Mouse (Mus musculus) hindlimb bud, embryonic 11.5 days (tissue): ENCODE results near the gene Irgm2.
"Not testable (repeated sequence)": the region's sequence is repeated elsewhere in the genome, so short reads cannot be mapped to it uniquely, and the experiment has no call there.

Source experiments
- DNase-seq: peaks from one replicate; pipeline ENCODE4 v3.0.0-alpha.2; 2012; ENCODE audit warnings: low read depth, low spot score; ENCODE audit errors: extremely low spot score

Irgm2 gene

DNA sequence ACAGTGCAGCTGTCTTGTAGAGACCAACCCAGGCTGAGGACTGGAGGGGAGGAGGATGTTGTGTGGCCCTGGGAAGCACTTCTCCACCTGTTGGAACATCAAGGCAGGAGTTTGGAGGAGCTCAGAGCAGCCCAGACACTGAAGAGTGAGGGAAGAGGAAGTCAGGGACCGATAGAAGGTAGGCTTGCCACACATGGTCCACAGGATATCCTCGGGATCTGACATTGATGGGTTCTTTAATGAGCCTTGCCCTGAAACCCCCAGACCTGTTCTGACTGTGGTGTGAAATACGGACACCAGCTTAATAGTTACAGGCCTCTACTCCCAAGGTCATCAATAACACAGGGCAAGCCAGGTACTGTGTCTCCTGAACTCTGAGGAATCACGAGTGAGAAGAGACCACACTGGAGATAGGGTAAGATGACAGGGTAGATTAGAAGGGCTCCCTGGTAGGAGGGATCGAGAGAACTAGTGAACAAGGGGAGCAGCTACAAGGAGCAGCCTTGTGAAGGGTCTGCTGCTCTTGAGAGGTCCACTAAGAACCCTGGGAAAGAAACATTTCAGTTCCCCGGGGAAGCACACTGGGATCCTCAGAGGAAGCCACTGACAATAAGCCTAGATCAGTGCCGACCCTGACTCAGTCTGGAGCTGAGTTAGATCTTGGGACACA lies 14.4 kb downstream of the Irgm2 start:
- no peak for DNase-seq

DNA sequence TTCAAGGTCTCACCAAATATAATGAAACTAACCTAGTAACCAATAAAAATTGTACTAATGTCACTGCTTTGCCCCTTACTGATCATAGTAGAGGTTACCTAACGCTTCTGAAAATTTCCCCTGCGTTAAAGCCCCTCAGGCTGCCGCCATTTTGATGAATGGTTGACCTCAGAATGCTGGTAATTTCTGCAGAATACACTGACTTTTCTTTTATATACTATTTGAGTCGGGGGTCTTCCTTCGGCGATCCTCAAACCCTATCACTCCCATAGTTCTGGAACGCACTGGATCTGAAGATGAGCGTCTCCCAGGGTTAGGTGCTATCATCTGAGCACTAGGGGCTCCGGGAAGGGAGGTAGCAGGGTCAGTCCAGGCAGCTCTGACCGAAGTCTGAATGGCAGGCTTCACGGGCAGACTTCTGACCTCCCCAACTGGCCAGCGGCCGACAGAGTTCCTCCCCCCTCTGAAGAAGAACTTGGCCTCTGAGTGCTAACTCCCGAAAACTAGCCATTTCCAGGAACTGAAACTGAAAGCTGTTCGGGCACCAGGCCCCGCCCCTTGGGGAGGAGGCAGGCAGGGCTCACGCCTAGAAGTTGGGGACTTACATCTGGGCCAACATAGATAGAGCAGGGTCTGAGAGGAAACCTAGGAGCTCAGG lies 15.1 kb downstream of the Irgm2 start:
- DNase-seq: no peak

DNA sequence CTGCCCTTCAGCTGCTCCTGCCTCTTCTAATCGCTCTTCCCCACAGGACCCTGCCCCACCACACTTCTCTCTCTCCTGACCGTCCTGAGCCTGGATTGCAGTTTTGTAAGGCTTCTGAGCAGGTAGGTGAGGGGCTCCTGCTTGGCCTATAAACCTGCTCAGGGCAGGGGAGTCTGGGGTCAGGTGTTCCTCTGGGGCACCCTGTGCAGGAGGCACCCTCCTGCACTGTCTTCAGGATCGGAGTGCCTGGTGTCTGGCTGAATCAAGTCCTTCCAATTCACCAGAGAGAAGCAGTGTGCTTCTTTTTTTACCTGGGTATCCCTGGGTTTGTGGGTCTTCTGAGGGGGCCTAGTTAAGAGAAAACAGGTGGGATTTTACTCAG lies 15.6 kb downstream of the Irgm2 start:
- not testable (repeated sequence) for DNase-seq

DNA sequence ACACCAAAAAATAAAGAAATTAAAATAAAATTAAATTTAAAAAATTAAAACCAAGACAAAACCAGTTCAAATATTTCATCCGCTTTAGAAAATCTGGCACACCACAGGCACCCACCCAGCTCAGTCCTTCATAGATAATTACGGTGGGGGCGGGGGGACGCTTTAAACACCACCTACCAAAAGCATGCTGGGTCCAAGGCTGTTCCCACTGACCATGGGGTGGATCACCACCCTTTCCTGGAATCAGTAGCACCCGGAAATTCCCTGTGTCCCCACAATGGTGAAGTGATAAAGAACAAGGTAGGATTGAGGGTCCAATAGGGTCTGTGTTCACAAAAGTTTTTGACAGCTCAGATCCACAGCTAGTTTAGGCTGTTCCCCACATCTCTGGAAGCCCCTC lies 16.4 kb downstream of the Irgm2 start:
- no peak for DNase-seq

DNA sequence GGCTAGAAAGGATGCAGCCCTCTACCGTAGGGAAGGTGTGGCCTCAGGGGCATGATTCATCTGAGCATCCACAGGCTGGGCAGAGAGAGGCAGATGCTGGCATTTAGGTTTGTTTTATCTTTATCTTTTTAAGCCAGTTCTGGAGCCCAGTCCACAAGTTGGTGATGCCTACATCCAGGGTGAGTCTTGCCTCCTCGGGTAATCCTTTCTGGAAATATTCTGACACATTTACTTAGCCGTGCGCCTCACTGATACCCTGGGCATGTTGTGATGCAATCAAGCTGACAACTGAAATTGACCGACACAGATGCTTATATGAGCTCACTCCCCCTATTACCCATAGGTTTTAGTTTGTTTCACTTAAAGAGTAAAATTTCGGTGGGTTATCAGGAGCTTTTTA lies 17.4 kb downstream of the Irgm2 start:
- no peak for DNase-seq

DNA sequence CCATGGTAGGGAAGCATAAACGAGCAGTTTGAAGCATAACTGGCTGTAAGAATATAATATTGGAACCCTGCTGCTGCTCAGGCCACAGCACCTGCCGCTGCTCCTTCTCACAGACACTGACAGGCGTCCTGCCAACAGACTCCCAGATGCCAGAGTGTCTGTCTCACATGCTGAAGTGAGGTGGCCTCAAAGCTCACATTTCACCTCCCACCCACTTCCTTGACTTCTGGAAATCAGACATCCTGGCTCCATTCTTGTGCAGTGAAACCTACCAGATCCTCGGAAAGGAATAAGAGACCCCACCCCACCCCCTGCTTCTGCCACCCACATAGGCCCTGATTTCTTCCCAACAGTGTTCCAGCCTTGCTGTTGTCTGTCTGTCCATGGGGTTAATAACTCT lies 24.3 kb downstream of the Irgm2 start:
- DNase-seq: no peak

DNA sequence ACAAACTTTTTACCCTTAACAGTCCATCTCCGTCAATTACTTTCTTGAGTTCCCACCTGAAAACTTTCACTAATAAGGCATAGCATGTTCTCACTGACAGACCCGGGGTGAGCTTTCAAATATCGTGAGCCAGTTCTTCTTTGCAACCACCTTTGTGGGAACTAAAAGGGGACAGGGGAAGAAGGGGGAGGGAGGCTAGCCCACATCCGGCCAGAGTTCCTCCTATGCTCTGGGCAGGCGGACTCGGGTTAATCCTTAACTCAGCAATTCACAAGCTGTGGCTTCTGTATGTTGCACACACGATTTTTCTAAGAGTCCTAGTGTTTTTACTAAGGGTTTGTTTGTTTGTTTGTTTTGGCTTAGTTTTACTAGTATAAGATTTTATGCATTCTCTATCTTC lies 24.9 kb downstream of the Irgm2 start:
- no peak for DNase-seq

DNA sequence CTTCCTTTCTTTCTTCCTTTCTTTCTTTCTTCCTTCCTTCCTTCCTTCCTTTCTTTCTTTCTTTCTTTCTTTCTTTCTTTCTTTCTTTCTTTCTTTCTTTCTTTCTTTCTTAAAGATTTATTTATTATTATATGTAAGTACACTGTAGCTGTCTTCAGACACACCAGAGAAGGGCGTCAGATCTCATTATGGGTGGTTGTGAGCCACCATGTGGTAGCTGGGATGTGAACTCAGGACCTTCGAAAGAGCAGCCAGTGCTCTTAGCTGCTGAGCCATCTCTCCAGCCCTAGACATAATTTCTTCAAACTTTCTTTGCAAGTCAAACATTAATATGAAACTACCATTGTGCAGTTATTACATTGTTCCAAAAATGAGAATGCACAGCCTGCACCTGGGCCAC lies 25.5 kb downstream of the Irgm2 start:
- not testable (repeated sequence) for DNase-seq

DNA sequence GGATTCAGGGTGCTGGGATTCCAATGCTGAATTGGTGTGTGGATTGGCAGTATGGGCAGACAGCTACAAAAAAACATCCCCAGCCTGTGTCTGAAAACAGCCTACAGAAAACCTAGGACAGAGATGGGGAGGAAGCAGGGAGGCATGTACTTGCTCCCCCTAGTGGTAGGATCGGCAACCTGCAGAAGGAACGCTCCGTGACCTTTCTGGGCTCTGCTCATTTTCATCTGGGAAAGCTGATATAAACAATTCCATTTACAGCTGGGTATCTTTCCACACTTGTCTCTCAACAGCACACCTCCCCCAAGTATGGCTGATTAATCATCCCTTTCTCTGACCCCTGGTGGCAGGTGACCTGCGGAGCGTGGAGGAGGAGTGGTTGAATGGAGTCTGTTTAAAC lies 26.2 kb downstream of the Irgm2 start:
- DNase-seq: peak; percentile 72

DNA sequence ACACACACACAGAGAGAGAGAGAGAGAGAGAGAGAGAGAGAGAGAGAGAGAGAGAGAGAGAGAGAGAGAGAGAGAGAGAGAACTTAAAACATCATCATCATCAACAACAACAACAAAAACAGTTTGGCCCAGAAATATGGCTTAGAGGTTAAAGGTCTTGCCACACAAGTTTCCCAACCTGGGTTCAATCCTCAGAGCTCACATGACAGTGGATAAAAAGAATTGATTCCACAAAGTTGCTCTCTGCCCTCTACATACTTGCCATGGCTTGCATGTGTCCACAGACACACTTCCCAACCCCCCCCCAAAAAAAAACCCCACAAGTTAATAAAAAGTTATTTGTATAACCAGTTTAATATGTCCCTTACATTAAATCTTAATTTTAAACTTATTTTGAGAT lies 27.0 kb downstream of the Irgm2 start:
- no peak for DNase-seq

DNA sequence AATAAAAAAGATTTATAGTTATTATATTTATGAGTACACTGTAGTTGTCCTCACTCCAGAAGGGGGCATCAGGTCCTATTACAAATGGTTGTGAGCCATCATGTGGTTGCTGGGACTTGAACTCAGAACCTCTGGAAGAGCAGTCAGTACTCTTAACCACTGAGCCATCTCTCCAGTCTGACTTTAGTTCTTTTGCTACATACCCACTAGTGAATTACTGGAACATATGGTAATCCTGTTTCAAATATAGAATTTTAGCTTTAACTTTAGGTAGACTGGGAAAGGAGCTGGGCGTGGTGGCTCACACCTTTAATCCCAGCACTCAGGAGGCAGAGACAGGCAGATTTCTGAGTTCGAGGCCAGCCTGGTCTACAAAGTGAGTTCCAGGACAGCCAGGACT lies 28.6 kb downstream of the Irgm2 start:
- DNase-seq: not testable (repeated sequence)

DNA sequence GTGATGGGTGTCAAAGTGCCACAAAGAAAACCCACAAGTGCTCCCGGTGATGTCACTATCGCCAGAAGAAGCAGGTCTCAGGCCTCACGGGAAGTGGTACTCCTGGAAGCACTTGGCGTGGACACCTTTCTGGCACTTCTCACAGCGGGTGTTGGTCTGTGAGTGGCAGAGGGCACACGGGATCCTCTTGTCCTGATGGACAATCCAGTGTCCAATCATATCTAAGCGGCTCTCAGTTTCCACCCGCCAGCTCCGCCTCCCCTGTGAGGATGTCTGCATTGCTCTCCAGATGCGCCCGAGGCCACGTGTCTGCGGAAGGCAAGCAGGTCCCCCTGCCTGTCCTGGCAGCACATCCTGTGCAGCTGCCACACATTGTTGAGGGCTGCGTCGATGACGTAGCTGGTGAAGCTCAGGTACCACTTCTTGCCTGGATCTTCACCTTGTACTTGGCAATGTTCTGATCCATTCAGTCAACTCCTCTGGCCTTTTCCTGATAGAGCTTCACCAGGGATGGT lies 31.0 kb downstream of the Irgm2 start:
- no peak for DNase-seq

DNA sequence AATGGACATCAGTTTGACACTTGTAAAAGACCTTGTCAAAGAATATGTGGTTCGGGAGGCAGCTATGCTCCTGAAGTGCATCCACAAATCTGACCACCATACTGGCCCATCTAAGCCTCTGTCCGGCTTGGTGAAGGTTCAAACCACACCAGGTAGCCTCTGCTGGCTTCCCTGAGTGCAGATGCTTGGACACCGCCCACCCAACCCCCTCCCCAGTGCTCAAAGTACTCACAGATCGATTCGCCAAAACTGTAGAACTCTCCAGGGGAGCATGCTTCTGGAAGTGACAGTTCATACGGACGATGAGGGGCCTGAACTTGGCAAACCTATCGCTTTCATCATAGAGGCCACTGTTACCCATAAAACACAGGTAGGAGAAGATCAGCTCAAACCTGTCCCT lies 31.7 kb downstream of the Irgm2 start:
- no peak for DNase-seq

DNA sequence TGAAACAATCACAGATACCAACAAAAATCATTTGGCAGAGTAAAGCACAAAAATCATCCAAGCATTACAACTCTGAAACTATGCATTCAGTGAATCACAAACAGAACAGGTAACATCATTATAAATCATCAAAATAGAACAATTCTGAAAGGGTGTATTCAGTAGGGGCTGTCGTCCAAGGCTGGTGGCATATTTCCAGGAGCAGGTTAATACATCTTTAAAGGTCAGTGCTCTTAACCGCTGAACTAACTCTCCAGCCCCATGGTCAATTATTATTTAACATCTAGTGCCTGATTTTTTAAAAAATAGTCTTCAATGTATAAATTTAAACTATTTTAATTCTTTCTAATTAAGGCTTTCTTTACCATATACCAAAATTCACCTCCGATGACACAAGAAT lies 35.1 kb downstream of the Irgm2 start:
- not testable (repeated sequence) for DNase-seq

DNA sequence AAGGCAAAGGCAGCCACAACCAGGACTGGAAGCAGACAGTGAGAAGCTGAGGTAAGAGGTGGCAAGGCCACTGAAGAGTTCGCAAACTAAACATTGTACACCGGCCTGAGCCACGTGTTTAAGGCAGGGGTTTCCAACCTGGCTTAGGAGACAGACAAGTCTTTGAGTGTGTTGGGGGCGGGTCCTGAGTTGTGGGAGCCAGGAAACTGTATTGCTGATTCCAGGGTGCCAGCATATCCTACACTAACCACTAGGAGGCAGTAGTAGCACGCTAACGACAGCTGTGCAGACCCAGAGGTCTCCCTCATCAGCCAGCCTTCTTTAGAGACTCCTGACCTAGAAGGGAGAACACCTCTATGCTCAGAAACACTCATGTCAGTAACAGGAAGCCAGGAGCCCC lies 35.7 kb downstream of the Irgm2 start:
- no peak for DNase-seq

DNA sequence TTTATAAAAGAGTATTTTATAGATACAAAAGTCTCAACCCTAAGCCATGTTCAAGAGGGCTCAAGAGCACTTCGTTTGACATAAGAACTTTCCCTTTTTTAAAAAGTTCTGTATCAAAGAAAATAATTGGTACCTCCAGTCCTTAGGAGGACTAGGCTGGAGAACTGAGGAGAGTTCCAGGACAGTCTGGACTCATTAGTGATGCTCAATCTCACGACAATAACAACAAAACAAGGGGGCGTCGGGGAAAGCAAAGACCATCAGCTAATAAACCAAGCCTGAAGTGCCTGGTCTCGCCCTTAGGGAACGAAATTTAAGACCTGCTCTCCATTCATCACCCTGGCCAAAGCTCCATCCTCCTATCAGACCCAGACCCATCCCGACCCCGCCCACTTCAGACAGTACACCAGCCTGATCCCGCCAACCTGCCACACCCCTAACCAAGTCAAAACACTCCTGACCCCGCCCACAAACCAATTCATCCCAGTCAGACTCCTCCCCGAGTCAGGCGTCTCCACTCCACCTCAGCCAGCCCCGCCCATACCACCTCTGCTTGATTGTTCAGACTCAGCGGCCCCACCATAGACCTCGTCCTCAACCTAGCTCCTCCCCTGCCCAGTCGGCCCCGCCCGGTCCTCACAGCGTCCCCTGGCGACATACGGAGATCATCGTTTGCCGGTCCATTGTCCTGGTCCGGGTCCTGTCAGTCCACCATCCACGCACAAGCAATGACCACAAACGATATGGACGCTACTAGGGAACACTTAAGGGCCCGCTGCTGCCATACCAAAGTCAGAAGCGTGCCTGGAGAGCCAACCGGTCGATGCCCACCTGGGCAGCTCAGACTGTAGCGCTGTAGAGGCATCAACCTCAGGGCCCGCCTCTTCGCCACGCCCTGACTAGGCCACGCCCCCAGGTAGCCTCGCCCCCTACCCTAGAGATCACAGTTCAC lies 39.7 kb downstream of the Irgm2 start:
- DNase-seq: no peak

DNA sequence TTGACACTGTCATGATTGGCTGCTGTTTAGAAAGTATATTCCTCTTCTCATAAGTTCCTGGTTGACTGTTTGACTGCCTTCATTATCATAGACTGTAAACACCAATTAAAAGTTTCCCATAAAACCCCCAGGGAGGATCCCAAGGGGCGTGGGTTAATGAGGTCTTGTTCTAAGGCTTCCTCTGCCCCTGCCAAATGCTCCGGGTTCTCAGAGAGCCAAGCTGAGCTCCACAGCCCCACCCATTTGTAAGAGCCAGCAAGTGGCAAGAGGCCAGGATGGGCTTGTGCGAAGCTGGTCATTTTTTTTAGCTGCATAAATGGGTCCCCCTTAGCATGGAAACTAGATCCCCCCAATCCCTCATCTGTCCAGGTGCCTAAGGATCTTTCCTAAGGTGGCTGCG lies 47.9 kb downstream of the Irgm2 start:
- DNase-seq: no peak

DNA sequence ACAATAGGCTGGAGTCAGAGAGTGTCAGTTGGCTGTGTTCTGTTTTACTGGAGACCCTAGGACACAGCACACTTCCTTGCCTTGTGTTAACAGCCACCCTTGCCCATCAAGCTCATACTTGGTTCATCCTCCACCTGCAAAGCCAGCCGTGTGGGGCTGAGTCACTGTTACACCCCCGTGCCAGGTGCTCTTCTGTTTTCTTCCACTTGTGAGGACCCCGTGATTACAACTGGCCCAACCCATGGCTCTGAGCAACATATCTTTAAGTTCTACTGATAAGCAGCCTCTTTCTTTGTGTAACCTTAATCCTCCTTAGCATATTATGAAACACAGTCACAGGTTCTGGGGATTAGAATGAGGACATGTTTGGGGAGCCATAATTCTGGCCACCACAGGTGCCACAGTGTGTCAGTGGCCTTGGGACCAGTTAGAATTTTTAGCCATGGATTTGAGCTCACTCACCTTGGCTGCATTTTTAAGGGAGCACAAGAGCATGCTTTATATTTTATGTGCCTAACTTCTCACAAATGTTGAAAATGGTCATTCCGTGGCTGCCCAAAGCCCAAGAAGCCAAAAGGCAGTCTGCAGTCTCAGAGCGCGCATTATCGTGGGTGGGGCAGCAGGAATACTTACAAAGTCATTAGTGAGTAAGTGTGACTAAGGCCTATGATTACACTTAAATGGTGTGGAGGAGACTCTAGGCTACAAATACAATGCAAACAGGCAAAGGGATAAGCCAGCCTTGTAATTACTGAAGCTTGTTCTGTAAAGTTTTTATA lies 50.0 kb downstream of the Irgm2 start:
- no peak for DNase-seq

DNA sequence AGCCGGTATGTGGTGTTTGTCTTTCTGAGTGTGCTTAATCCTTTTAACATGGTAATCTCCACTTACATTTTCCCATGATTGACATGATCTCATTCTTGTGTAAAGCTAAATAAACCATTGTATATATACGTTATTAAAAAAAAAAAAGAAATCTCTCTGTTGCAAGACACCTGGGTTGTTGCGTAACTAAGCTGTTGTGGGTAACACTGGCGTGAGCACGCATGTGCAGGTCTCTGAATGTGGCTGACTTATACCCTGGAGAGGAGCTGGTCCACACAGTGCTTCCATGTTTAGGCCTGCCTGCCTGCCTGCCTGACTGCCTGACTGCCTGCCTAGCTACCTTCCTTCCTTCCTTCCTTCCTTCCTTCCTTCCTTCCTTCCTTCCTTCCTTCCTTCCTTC lies 51.1 kb downstream of the Irgm2 start:
- no peak for DNase-seq

DNA sequence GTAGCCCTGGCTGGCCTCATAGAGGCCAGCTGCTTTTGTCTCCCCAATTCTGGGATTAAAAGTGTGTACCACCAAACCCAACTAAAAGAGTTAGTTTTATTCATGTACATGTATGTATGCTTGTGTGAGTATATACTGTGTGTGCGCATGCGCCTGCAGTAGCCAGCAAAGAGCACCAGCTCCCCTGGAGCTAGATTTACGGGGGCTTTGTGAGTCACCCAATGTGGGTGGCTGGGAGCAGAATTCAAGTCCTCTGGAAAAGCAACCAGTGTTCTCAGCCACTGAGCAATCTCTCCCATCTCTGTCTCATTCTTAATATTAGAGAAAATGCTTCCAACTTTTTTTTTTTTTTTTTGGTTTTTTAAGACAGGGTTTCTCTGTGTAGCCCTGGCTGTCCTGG lies 55.0 kb downstream of the Irgm2 start:
- no peak for DNase-seq

DNA sequence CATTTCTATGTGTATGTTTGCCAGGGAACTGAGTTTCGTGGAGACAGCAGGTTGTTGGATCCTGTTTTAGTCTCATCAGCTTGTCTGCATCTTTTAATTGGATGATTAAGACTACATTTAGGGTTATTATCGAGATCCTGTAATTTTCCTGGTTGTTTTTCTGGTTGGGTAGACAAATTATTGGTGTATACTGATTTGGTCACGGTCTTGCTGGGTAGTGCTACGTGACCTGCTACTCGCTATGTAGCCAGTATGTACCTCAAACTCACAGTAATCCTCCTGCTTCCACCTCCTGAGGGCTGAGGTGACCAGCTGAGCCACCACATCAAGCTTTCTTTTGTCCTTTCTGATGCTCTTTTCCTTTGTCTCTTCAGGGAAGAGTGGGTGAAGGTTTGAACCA lies 58.4 kb downstream of the Irgm2 start:
- DNase-seq: no peak
